ENCODE assay signal across 8 mouse cellular contexts in genomic region chr9:35176124-35176659, GRCm38 (mm10). TPM values are rescaled to one million over a fixed set of nuclear protein-coding genes. Genes with fewer than 3 reads are reported as not detected.
DNase-seq lines count a peak whose midpoint lies in the region; ATAC-seq and TF ChIP-seq lines count a peak whose summit lies in the region.

No protein-coding gene starts in this region.

- no peaks in the 10 kb centered on the region for H3K27me3 ChIP-seq in testis, adult 2 months (ENCODE audit: control insufficient read depth, insufficient read depth, low read length)
- no peaks in the 10 kb centered on the region for H3K27me3 ChIP-seq in liver, embryonic 13.5 days

- H3K27ac ChIP-seq in testis, adult 2 months (ENCODE audit: control insufficient read depth, insufficient read depth, low read depth, low read length), result peak overlapping the region; percentile 90
- no peak overlapping the region for H3K27ac ChIP-seq in liver, embryonic 13.5 days

- peak overlapping the region; percentile 91 for H3K4me2 ChIP-seq in liver, embryonic 13.5 days

- TF ChIP-seq CTCF in testis, adult 2 months (IDR thresholded peaks at IDR 0.05; ENCODE audit: control insufficient read depth, insufficient read depth, insufficient replicate concordance, low read depth, low read length), result no peak

- TF ChIP-seq POLR2A in testis, adult 2 months (IDR thresholded peaks at IDR 0.05; ENCODE audit: control insufficient read depth, low read depth, low read length), result no peak

- H3K36me3 ChIP-seq in testis, adult 2 months (ENCODE audit: control insufficient read depth, insufficient read depth, low read length), result no peaks in the 10 kb centered on the region
- H3K36me3 ChIP-seq in liver, embryonic 13.5 days, result peaks cover under 1% of the 10 kb centered on the region

- no peak for DNase-seq in cerebellum, postnatal 36 days
- no peak for DNase-seq in testis, postnatal 14 days (ENCODE audit: low spot score)
- no peak for DNase-seq in liver, embryonic 13.5 days
- DNase-seq in right cerebral cortex, postnatal 10 days (ENCODE audit: low spot score in 2 of 2), result no peak
- no peak for DNase-seq in urinary bladder, postnatal 14 days (ENCODE audit: low spot score)
- no peak for DNase-seq in right cerebral cortex, postnatal 4 days

- H3K9ac ChIP-seq in liver, embryonic 13.5 days, result peak overlapping the region; percentile 52; the same call in 1 of the 2 replicates

- no peaks in the 10 kb centered on the region for H3K9me3 ChIP-seq in liver, embryonic 13.5 days (replicated peaks)

- H3K4me3 ChIP-seq in testis, adult 2 months (ENCODE audit: control insufficient read depth, low read depth, low read length), result peak overlapping the region; percentile 94
- H3K4me3 ChIP-seq in liver, embryonic 13.5 days (replicated peaks), result peak overlapping the region; percentile 74

- H3K4me1 ChIP-seq in testis, adult 2 months (ENCODE audit: control insufficient read depth, insufficient read depth, low read length), result no peaks in the 10 kb centered on the region; the same call in 1 of the 2 replicates
- peaks cover 34% of the 10 kb centered on the region for H3K4me1 ChIP-seq in liver, embryonic 13.5 days (replicated peaks)

- 0 out of 2 replicates have a peak, but pooled peaks have one; percentile 5 for ATAC-seq in cerebellum, adult (ENCODE audit: insufficient number of reproducible peaks, low FRiP score, low TSS enrichment)
- ATAC-seq in liver, embryonic 13.5 days (ENCODE audit: low read depth), result no peak

- 39% methylated on average over 14 of the region's 14 CpGs for WGBS in liver, embryonic 13.5 days (ENCODE audit: insufficient replicate concordance)

RNA-seq across cellular contexts. Expression of gene Dcps, which starts 0.3 kb away (rescaled TPM):
- polyA plus RNA-seq in testis, adult 2 months (2012; rRNA removed), result 16.7 and 17.0 TPM in 2 replicates
- 58.6 and 62.9 TPM in 2 replicates for polyA plus RNA-seq in liver, embryonic 13.5 days (2015; fragmentation: Nextera tagmentation; extraction: Ambion mirVana)

RNA-seq across cellular contexts. Expression of gene Srpr, which starts 23.8 kb away (rescaled TPM):
- 49.5 and 55.2 TPM in 2 replicates for polyA plus RNA-seq in testis, adult 2 months (2012; rRNA removed)
- polyA plus RNA-seq in liver, embryonic 13.5 days (2015; fragmentation: Nextera tagmentation; extraction: Ambion mirVana), result 61.6 and 70.1 TPM in 2 replicates

RNA-seq across cellular contexts. Expression of gene Tirap, which starts 23.9 kb away (rescaled TPM):
- 2.6 and 4.0 TPM in 2 replicates for polyA plus RNA-seq in testis, adult 2 months (2012; rRNA removed)
- polyA plus RNA-seq in liver, embryonic 13.5 days (2015; fragmentation: Nextera tagmentation; extraction: Ambion mirVana), result 5.8 and 6.3 TPM in 2 replicates

RNA-seq across cellular contexts. Expression of gene Foxred1, which starts 34.7 kb away (rescaled TPM):
- polyA plus RNA-seq in testis, adult 2 months (2012; rRNA removed), result 23.3 and 27.5 TPM in 2 replicates
- polyA plus RNA-seq in liver, embryonic 13.5 days (2015; fragmentation: Nextera tagmentation; extraction: Ambion mirVana), result 30.2 and 31.4 TPM in 2 replicates

RNA-seq across cellular contexts. Expression of gene St3gal4, which starts 57.1 kb away (rescaled TPM):
- 5.6 and 6.7 TPM in 2 replicates for polyA plus RNA-seq in testis, adult 2 months (2012; rRNA removed)
- polyA plus RNA-seq in liver, embryonic 13.5 days (2015; fragmentation: Nextera tagmentation; extraction: Ambion mirVana), result 24.1 and 26.1 TPM in 2 replicates
